27 mouse cellular contexts compared by ENCODE assay signal in genomic region chr6:108674221-108674620, GRCm38 (mm10). TPM values are rescaled to one million over a fixed set of nuclear protein-coding genes. Genes with fewer than 3 reads are reported as not detected.
DNase-seq lines count a peak whose midpoint lies in the region; ATAC-seq and TF ChIP-seq lines count a peak whose summit lies in the region.
"Had no signal": no experiment of that assay in that cellular context is flagged by ENCODE, and none has a peak within 500 bp of the region (broad histone marks: within the 10 kb centered on the region; RNA-seq: fewer than 3 reads in every experiment).

No protein-coding gene starts in this region.

- TF ChIP-seq RAD21 in CH12.LX (IDR thresholded peaks at IDR 0.05; ENCODE audit: low read depth, low read length), result peak; percentile 30

- TF ChIP-seq EP300 in CH12.LX (IDR thresholded peaks at IDR 0.05; ENCODE audit: low read length), result no peak

- no peak overlapping the region for H3K4me3 ChIP-seq in intestine, postnatal 0 days (ENCODE audit: low read depth, low read length)
- H3K4me3 ChIP-seq in intestine, embryonic 15.5 days (replicated peaks), result no peak overlapping the region
- H3K4me3 ChIP-seq in CH12.LX (replicated peaks in 1 of 3; ENCODE audit: low read depth in 2 of 3, low read length in 2 of 3, poor library complexity in 1 of 3) (no peak overlapping the region), E14TG2a.4 (replicated peaks; ENCODE audit: low read length) (no peak overlapping the region)
- H3K4me3 ChIP-seq: embryonic facial prominence, embryonic 12.5 days; embryonic facial prominence, embryonic 15.5 days; heart, embryonic 12.5 days; heart, embryonic 15.5 days; hindbrain, embryonic 10.5 days; hindbrain, embryonic 13.5 days had no signal

- no peak overlapping the region for H3K4me2 ChIP-seq in intestine, postnatal 0 days (replicated peaks; ENCODE audit: low read depth)
- no peak overlapping the region for H3K4me2 ChIP-seq in intestine, embryonic 15.5 days (replicated peaks)
- no peak overlapping the region for H3K4me2 ChIP-seq in CH12.LX (ENCODE audit: insufficient read depth, low read depth, poor library complexity, severe bottlenecking)
- H3K4me2 ChIP-seq: embryonic facial prominence, embryonic 12.5 days; embryonic facial prominence, embryonic 15.5 days; heart, embryonic 12.5 days; heart, embryonic 15.5 days; hindbrain, embryonic 13.5 days had no signal

- H3K4me1 ChIP-seq in intestine, postnatal 0 days (replicated peaks; ENCODE audit: control insufficient read depth, insufficient read depth, low read length), result peaks cover 6% of the 10 kb centered on the region; the same call in 1 of the 2 replicates
- no peaks in the 10 kb centered on the region for H3K4me1 ChIP-seq in intestine, embryonic 15.5 days (replicated peaks)
- H3K4me1 ChIP-seq in CH12.LX (ENCODE audit: control insufficient read depth in 1 of 2, insufficient read depth in 2 of 2) (peaks cover 28 to 49% of the 10 kb centered on the region in 2 experiments), E14TG2a.4 (replicated peaks; ENCODE audit: low read depth, low read length) (peaks cover 45% of the 10 kb centered on the region)
- H3K4me1 ChIP-seq: embryonic facial prominence, embryonic 12.5 days; embryonic facial prominence, embryonic 15.5 days; heart, embryonic 12.5 days; heart, embryonic 15.5 days; hindbrain, embryonic 13.5 days had no signal

- no peak overlapping the region for H3K9ac ChIP-seq in intestine, postnatal 0 days (ENCODE audit: low read depth, low read length)
- H3K9ac ChIP-seq in intestine, embryonic 15.5 days, result no peak overlapping the region
- no peak overlapping the region for H3K9ac ChIP-seq in CH12.LX (ENCODE audit: insufficient read depth, low read depth)
- H3K9ac ChIP-seq: embryonic facial prominence, embryonic 12.5 days; embryonic facial prominence, embryonic 15.5 days; forebrain, postnatal 0 days; heart, embryonic 12.5 days; heart, embryonic 15.5 days; hindbrain, embryonic 13.5 days had no signal

- no peak overlapping the region for H3K27ac ChIP-seq in intestine, postnatal 0 days (ENCODE audit: low read depth, low read length)
- no peak overlapping the region for H3K27ac ChIP-seq in intestine, embryonic 15.5 days
- no peak overlapping the region for H3K27ac ChIP-seq in CH12.LX (ENCODE audit: insufficient read depth, low read depth)
- H3K27ac ChIP-seq: embryonic facial prominence, embryonic 12.5 days; embryonic facial prominence, embryonic 15.5 days; heart, embryonic 15.5 days; hindbrain, embryonic 10.5 days; hindbrain, embryonic 13.5 days; hindbrain, postnatal 0 days had no signal

- WGBS in intestine, postnatal 0 days, result 89% methylated on average over 2 of the region's 2 CpGs
- WGBS in intestine, embryonic 15.5 days, result 86% methylated on average over 2 of the region's 2 CpGs

- dilution Hi-C loops in CH12.LX (cut with MboI; ENCODE audit: extremely low pct_ligation_motif_present, extremely low pct_unique_long_range_greater_than_20kb, low sequenced_read_pairs), result no loop called here

- H3K27me3 ChIP-seq in intestine, postnatal 0 days (replicated peaks; ENCODE audit: control insufficient read depth, insufficient read depth, low read length), result no peaks in the 10 kb centered on the region
- H3K27me3 ChIP-seq in intestine, embryonic 15.5 days (replicated peaks), result no peaks in the 10 kb centered on the region
- no peaks in the 10 kb centered on the region for H3K27me3 ChIP-seq in CH12.LX (replicated peaks)
- peaks cover 17% of the 10 kb centered on the region for H3K27me3 ChIP-seq in E14TG2a.4 (ENCODE audit: insufficient read depth, low read length)
- H3K27me3 ChIP-seq: embryonic facial prominence, embryonic 15.5 days; heart, embryonic 12.5 days; heart, embryonic 15.5 days had no signal

- H3K36me3 ChIP-seq in intestine, postnatal 0 days (ENCODE audit: control insufficient read depth, insufficient read depth), result no peaks in the 10 kb centered on the region
- H3K36me3 ChIP-seq in intestine, embryonic 15.5 days, result no peaks in the 10 kb centered on the region
- H3K36me3 ChIP-seq in CH12.LX (replicated peaks in 1 of 2; ENCODE audit: control insufficient read depth in 1 of 2, insufficient read depth in 1 of 2, low read length in 1 of 2) (no peaks in the 10 kb centered on the region), E14TG2a.4 (ENCODE audit: insufficient read depth, low read length) (no peaks in the 10 kb centered on the region)
- H3K36me3 ChIP-seq: embryonic facial prominence, embryonic 12.5 days; embryonic facial prominence, embryonic 15.5 days; heart, embryonic 12.5 days; heart, embryonic 15.5 days; hindbrain, embryonic 10.5 days; hindbrain, embryonic 13.5 days had no signal

- in situ Hi-C loops in CH12.LX (cut with MboI; ENCODE audit: low pct_ligation_motif_present, low pct_unique_long_range_greater_than_20kb, low sequenced_read_pairs), result no loop called here

- TF ChIP-seq POLR2A in CH12.LX (IDR thresholded peaks at IDR 0.05; ENCODE audit: low read depth, low read length), result no peak

- H3K79me2 ChIP-seq in CH12.LX (replicated peaks; ENCODE audit: control insufficient read depth, extremely low read depth, insufficient read depth, poor library complexity, severe bottlenecking), result no peaks in the 10 kb centered on the region

- DNase-seq in CH12.LX (ENCODE audit: extremely low read depth) (no peak), ZHBTc4 (ENCODE audit: low read depth, low spot score) (peak; percentile 43)
- DNase-seq in urinary bladder, postnatal 14 days (ENCODE audit: low spot score), result no peak
- DNase-seq: adrenal gland, postnatal 10 days; adrenal gland, postnatal 36 days; cerebellum, adult 2 months; cerebellum, adult 9-11 months; cerebellum, postnatal 25 days; forebrain, postnatal 0 days; gastrocnemius, postnatal 10 days; gastrocnemius, postnatal 36 days; heart, postnatal 10 days; heart, postnatal 36 days; kidney, adult 11 months had no signal

- H3K9me3 ChIP-seq in intestine, postnatal 0 days (ENCODE audit: control insufficient read depth), result no peaks in the 10 kb centered on the region
- no peaks in the 10 kb centered on the region for H3K9me3 ChIP-seq in intestine, embryonic 15.5 days
- H3K9me3 ChIP-seq in CH12.LX (replicated peaks; ENCODE audit: low read length) (no peaks in the 10 kb centered on the region), E14TG2a.4 (ENCODE audit: low read length) (no peaks in the 10 kb centered on the region)
- H3K9me3 ChIP-seq: embryonic facial prominence, embryonic 12.5 days; embryonic facial prominence, embryonic 15.5 days; heart, embryonic 12.5 days; heart, embryonic 15.5 days; hindbrain, embryonic 10.5 days; hindbrain, embryonic 13.5 days had no signal

- ATAC-seq in intestine, postnatal 0 days, result no peak
- ATAC-seq in intestine, embryonic 15.5 days, result no peak
- ATAC-seq: CD4-positive, CD25-positive, alpha-beta regulatory T cell, adult 4 months; forebrain, embryonic 14.5 days; forebrain, postnatal 0 days; hindbrain, postnatal 0 days; inflammation-experienced regulatory T-cells, adult 6 months had no signal

- peak; percentile 23 for TF ChIP-seq CTCF in intestine, postnatal 0 days (IDR thresholded peaks at IDR 0.05; ENCODE audit: low read depth)
- TF ChIP-seq CTCF in CH12.LX (conservative IDR thresholded peaks at IDR 0.05 in 1 of 2, IDR thresholded peaks at IDR 0.05 in 1 of 2; ENCODE audit: low read depth in 2 of 2, low read length in 2 of 2) (peak in 1 of 2 experiments; percentile 33; a peak in 2 of 4 replicates), E14TG2a.4 (conservative IDR thresholded peaks at IDR 0.05; ENCODE audit: low read length) (peak; percentile 33)

TF ChIP-seq in CH12.LX, 34 proteins besides CTCF, POLR2A, EP300 and RAD21:
- TF ChIP-seq BHLHE40 (IDR thresholded peaks at IDR 0.05; ENCODE audit: low read depth, low read length) (no peak), PAX5 (IDR thresholded peaks at IDR 0.05; ENCODE audit: low read length) (no peak), JUND (conservative IDR thresholded peaks at IDR 0.05; ENCODE audit: low read depth, low read length) (no peak), HCFC1 (IDR thresholded peaks at IDR 0.05; ENCODE audit: low read depth, low read length) (no peak), GABPA (IDR thresholded peaks at IDR 0.05; ENCODE audit: insufficient replicate concordance, low read depth, low read length) (no peak), ZMIZ1 (IDR thresholded peaks at IDR 0.05; ENCODE audit: low read depth, low read length) (no peak), MAZ (IDR thresholded peaks at IDR 0.05; ENCODE audit: low read depth, low read length) (no peak), MEF2A (IDR thresholded peaks at IDR 0.05; ENCODE audit: borderline replicate concordance, low read depth, low read length) (no peak), IRF4 (IDR thresholded peaks at IDR 0.05; ENCODE audit: low read depth, low read length) (no peak), POLR2AphosphoS2 (IDR thresholded peaks at IDR 0.05; ENCODE audit: low read depth, low read length) (no peak), NRF1 (IDR thresholded peaks at IDR 0.05; ENCODE audit: low read depth, low read length) (no peak), ELF1 (IDR thresholded peaks at IDR 0.05; ENCODE audit: low read depth, low read length) (no peak), ETS1 (conservative IDR thresholded peaks at IDR 0.05; ENCODE audit: low read depth, low read length) (no peak), TBP (conservative IDR thresholded peaks at IDR 0.05; ENCODE audit: low read depth, low read length) (no peak)

RNA-seq across cellular contexts. Expression of gene Bhlhe40, which starts 13.8 kb away (rescaled TPM):
- 78.9 and 90.2 TPM in 2 replicates for polyA plus RNA-seq in intestine, postnatal 0 days (2015; fragmentation: Nextera tagmentation; extraction: Ambion mirVana)
- 46.4 and 50.1 TPM in 2 replicates for polyA plus RNA-seq in intestine, embryonic 15.5 days (2015; fragmentation: Nextera tagmentation; extraction: Ambion mirVana)
- total RNA-seq in CH12.LX (2012; rRNA removed), result 77.7 and 130 TPM in 2 replicates
- total RNA-seq in CH12.LX (2014; rRNA removed), result 44.6 and 55.4 TPM in 2 replicates
- polyA plus RNA-seq in CH12.LX (2012; ENCODE audit: insufficient read length, low read depth), result 109 and 117 TPM in 2 replicates
